Mouse (Mus musculus): ENCODE measurements around the gene Rpgrip1.

GRCm38 (mm10) chr14:52117241-52117640 lies 6.7 kb downstream of the Rpgrip1 start:
- TF ChIP-seq FLI1 (IDR thresholded peaks at IDR 0.05; ENCODE audit: low read length) = no peak
- no peak for TF ChIP-seq GATA1 (IDR thresholded peaks at IDR 0.05; ENCODE audit: borderline replicate concordance, low read length)
